Mouse (Mus musculus) ES-E14 (cell line): ENCODE measurements around the gene 9130230L23Rik.

Experiments used
- CHD2 ChIP-seq: IDR thresholded peaks from 2 replicates; pipeline ENCODE4 v1.6.1; 2014; ENCODE audit warnings: mild to moderate bottlenecking, low read depth, low read length, inconsistent platforms
- HCFC1 ChIP-seq: IDR thresholded peaks from 2 replicates; pipeline ENCODE4 v1.6.1; 2012; ENCODE audit warnings: low read length, inconsistent platforms, borderline replicate concordance; ENCODE audit not compliant: insufficient read depth
- MAFK ChIP-seq: IDR thresholded peaks from 2 replicates; pipeline ENCODE4 v1.6.1; 2014; ENCODE audit warnings: mild to moderate bottlenecking, low read depth, low read length, inconsistent platforms; ENCODE audit not compliant: insufficient read depth

DNA sequence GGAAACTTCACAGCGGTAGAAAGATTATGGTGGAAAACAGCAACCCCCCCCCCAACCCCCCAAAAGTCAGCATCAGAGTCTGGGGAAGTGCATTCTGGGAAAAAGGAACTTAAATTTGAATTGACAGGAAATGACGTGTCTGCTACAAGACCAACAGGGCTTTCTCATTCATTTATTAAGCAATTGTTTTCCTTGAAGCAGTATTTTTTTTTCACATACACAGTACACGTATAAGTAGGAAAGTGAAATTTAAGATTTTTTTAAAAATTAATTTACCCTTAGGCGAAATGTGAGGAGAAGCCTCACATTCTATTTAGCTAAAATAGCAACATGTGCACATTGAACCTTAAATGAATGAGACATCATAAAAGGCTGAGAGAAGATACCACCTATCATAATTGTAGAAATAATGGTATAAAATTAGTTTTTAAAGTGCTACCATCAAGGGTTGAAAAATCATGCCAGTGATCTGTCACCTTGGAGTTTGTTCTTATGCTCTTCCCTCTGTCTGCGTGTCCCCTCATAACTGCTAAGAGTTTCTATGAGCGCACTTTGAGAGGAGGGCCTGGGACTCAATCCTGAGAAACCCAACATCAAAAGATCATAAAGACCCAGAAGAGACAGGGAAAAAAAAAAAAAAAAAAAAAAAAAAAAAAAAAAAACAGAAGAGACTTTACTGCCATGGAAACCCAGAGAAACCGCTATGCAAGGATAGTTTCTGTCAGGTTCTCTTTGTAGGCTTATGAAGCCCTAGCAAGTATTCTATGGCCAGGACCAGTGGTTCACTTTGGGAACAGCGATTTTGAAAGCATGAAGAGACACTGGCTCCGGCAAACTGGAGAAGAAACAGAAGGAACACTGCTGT, 47.7 kb downstream of the 9130230L23Rik start:
- TF ChIP-seq HCFC1 = no peak
- no peak for TF ChIP-seq CHD2
- no peak for TF ChIP-seq MAFK
